Mouse (Mus musculus) myocyte (in vitro differentiated cells): Measurements from ENCODE around the gene Aifm3. TPM values are rescaled to one million over a fixed set of nuclear protein-coding genes. Genes with fewer than 3 reads are reported as not detected.

Experiments
- H3K27me3 ChIP-seq: one replicate; pipeline ENCODE4 v1.6.1; 2011; ENCODE audit not compliant: control insufficient read depth, insufficient read depth, insufficient read length
- H3K36me3 ChIP-seq: one replicate; pipeline ENCODE4 v1.6.1; 2011; ENCODE audit not compliant: control insufficient read depth, insufficient read depth
- H3K4me2 ChIP-seq: one replicate; pipeline ENCODE4 v1.6.1; 2011; ENCODE audit warnings: low read depth, control low read depth
- H3K4me3 ChIP-seq: one replicate; pipeline ENCODE4 v1.5.1; 2011; ENCODE audit warnings: mild to moderate bottlenecking, control low read depth, moderate library complexity
- H3K79me2 ChIP-seq: one replicate; pipeline ENCODE4 v1.6.1; 2011; ENCODE audit not compliant: control insufficient read depth, insufficient read depth
- H3ac ChIP-seq: one replicate; pipeline ENCODE4 v1.6.1; 2011; ENCODE audit not compliant: control insufficient read depth, insufficient read length
- CEBPB ChIP-seq: IDR thresholded peaks from 2 replicates; pipeline ENCODE4 v1.6.1; 2011; ENCODE audit warnings: mild to moderate bottlenecking, moderate library complexity; ENCODE audit not compliant: poor library complexity, insufficient read depth, severe bottlenecking
- E2F4 ChIP-seq: IDR thresholded peaks from one replicate; pipeline ENCODE4 v1.6.1; 2011; ENCODE audit warnings: mild to moderate bottlenecking, control low read depth, moderate library complexity; ENCODE audit not compliant: insufficient read depth
- MAX ChIP-seq: IDR thresholded peaks from one replicate; pipeline ENCODE4 v1.6.1; 2011; ENCODE audit warnings: low read depth, mild to moderate bottlenecking, control low read depth
- MYOD1 ChIP-seq, 3 experiments: IDR thresholded peaks; one replicate each; pipeline ENCODE4 v1.6.1; 2011; ENCODE audit warnings: control low read depth in 2 of 3, low read depth in 2 of 3, mild to moderate bottlenecking in 2 of 3, moderate library complexity in 1 of 3; ENCODE audit not compliant: insufficient read length in 2 of 3, control insufficient read depth in 1 of 3
- MYOG ChIP-seq, 3 experiments: IDR thresholded peaks; one replicate each; pipeline ENCODE4 v1.6.1; 2011; ENCODE audit warnings: control low read depth in 2 of 3, low read depth in 2 of 3, mild to moderate bottlenecking in 2 of 3; ENCODE audit not compliant: insufficient read length in 2 of 3, control insufficient read depth in 1 of 3, insufficient read depth in 1 of 3
- POLR2A ChIP-seq: IDR thresholded peaks from one replicate; pipeline ENCODE4 v1.6.1; 2011; ENCODE audit warnings: low read depth, mild to moderate bottlenecking, control low read depth, moderate library complexity; ENCODE audit not compliant: insufficient read length
- POLR2AphosphoS2 ChIP-seq: IDR thresholded peaks from one replicate; pipeline ENCODE4 v1.6.1; 2011; ENCODE audit warnings: low read depth, control low read depth; ENCODE audit not compliant: insufficient read length
- REST ChIP-seq: IDR thresholded peaks from one replicate; pipeline ENCODE4 v1.6.1; 2011; ENCODE audit warnings: mild to moderate bottlenecking, control low read depth, moderate library complexity; ENCODE audit not compliant: insufficient read depth, insufficient read length
- SRF ChIP-seq: IDR thresholded peaks from one replicate; pipeline ENCODE4 v1.6.1; 2011; ENCODE audit warnings: low read depth; ENCODE audit not compliant: control insufficient read depth, insufficient read length
- TCF12 ChIP-seq: IDR thresholded peaks from one replicate; pipeline ENCODE4 v1.6.1; 2011; ENCODE audit warnings: mild to moderate bottlenecking, control low read depth; ENCODE audit not compliant: poor library complexity, insufficient read depth, severe bottlenecking
- TCF3 ChIP-seq: IDR thresholded peaks from one replicate; pipeline ENCODE4 v1.6.1; 2011; ENCODE audit warnings: low read depth, control low read depth; ENCODE audit not compliant: insufficient read length
- USF1 ChIP-seq: IDR thresholded peaks from one replicate; pipeline ENCODE4 v1.6.1; 2011; ENCODE audit warnings: low read depth, mild to moderate bottlenecking, control low read depth, moderate library complexity
- polyA plus RNA-seq: library from polyadenylated mRNA; unstranded; fragments of >200 nt; fragmentation: generic; extraction: Trizol; gene quantifications from one replicate; pipeline ENCODE4 v1.2.1, GENCODE M21; 2012; ENCODE audit warnings: missing spikeins

Gene Aifm3
- polyA plus RNA-seq, 1 experiment, result 0.02 TPM

DNA sequence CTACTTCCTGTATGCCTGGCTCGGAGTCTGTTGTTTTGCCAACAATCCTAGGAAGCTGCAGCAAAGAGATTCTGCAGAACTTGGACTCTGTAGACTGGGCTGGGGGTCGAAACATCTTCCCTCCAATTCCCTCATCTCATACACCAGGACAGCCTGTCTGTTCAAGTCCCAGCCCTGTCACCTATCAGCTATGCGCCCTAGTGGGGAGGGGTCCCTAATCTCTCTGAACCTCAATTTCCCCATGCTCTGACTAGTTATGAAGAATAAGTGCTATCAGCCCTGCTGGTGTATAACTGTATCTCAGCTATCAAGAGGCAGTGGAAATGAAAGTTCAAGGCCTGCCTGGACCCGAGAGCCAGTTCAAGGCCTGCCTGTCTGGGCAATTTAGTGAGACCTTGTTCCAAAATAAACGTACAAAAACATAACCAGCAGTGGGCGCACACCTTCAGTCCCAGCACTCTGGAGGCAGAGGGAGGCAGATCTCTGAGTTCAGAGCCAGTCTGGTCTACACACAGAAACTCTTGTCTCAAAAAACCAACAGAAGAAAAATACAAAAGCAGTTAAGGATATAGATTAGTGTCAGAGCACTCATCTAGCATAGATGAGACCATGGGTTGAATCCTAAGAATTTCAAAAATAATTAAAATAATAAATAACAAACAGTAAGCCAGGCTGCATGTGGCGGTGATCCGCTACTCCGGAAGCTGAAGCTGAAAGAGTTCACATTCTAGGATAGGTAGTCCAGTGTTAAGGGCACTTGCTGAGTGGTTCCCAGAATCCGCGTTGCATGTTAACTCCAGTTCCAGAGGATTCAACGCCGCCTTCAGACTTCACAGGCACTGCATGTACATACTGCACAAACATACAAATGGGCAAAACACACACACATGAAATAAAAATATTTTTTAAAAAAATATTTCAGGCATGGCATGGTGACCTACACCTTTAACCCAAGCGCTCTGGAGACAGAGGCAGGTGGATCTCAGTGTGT lies 638 bp upstream of the Aifm3 start:
- Histone ChIP-seq H3K4me3 (no peak overlapping the region), H3K79me2 (peaks cover 4% of the 10 kb centered on the region), H3K27me3 (no peaks in the 10 kb centered on the region), H3K36me3 (peaks cover 11% of the 10 kb centered on the region), H3ac (no peak overlapping the region), H3K4me2 (no peak overlapping the region)
- TF ChIP-seq TCF3, result no peak
- TF ChIP-seq REST, result no peak
- no peak for TF ChIP-seq E2F4
- TF ChIP-seq USF1, result no peak
- TF ChIP-seq SRF, result no peak
- no peak for TF ChIP-seq POLR2A
- TF ChIP-seq MAX, result no peak
- TF ChIP-seq TCF12, result no peak
- no peak for TF ChIP-seq POLR2AphosphoS2
- no peak for TF ChIP-seq CEBPB
- no peak for TF ChIP-seq MYOG (IDR thresholded peaks at IDR 0.05; ENCODE audit: control insufficient read depth in 1 of 3, insufficient read depth in 1 of 3, insufficient read length in 2 of 3, low read depth in 2 of 3)
- TF ChIP-seq MYOD1 (IDR thresholded peaks at IDR 0.05; ENCODE audit: control insufficient read depth in 1 of 3, insufficient read length in 2 of 3, low read depth in 2 of 3), result no peak

DNA sequence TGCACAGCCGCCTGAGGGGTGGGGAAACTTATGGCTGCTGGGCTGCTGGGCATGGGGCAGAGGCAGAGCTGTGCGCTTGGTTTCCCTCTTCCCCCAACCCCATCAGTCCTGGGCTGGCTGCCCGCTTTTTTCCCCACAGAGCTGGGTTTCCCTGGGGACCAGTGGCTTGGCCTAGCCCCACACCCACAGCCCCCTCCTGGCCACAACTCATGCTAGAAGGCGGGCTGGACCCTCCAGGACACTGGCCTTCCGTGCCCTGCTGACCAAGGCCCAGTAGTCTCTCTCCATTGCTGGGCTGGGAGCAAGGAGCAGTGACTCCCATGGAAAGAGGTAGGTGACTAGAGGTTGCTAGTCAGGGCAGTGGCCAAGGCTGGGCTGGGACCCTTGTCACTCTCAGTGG lies 1.7 kb downstream of the Aifm3 start:
- Histone ChIP-seq H3K36me3 (no peaks in the 10 kb centered on the region), H3K79me2 (no peaks in the 10 kb centered on the region), H3K27me3 (no peaks in the 10 kb centered on the region), H3K4me3 (no peak overlapping the region), H3K4me2 (no peak overlapping the region), H3ac (no peak overlapping the region)
- TF ChIP-seq SRF, result no peak
- TF ChIP-seq MYOG (IDR thresholded peaks at IDR 0.05; ENCODE audit: control insufficient read depth in 1 of 3, insufficient read depth in 1 of 3, insufficient read length in 2 of 3, low read depth in 2 of 3), result no peak
- TF ChIP-seq TCF3, result no peak
- TF ChIP-seq POLR2AphosphoS2, result no peak
- TF ChIP-seq MYOD1 (IDR thresholded peaks at IDR 0.05; ENCODE audit: control insufficient read depth in 1 of 3, insufficient read length in 2 of 3, low read depth in 2 of 3), result no peak
- TF ChIP-seq E2F4, result no peak

GRCm38 (mm10) chr16:17491896-17492561 lies 2.6 kb downstream of the Aifm3 start:
- H3K36me3 ChIP-seq, result no peaks in the 10 kb centered on the region
- H3K79me2 ChIP-seq, result no peaks in the 10 kb centered on the region
- no peak overlapping the region for H3K4me2 ChIP-seq
- H3K27me3 ChIP-seq, result no peaks in the 10 kb centered on the region
- H3K4me3 ChIP-seq, result no peak overlapping the region
- no peak overlapping the region for H3ac ChIP-seq
- TF ChIP-seq USF1, result no peak

- Histone ChIP-seq H3K4me2 (no peak overlapping the region), H3K27me3 (peaks cover 23% of the 10 kb centered on the region), H3K79me2 (no peaks in the 10 kb centered on the region), H3ac (no peak overlapping the region), H3K4me3 (no peak overlapping the region), H3K36me3 (no peaks in the 10 kb centered on the region)
- TF ChIP-seq SRF (no peak), MAX (no peak), POLR2A (no peak), TCF3 (no peak), REST (no peak), TCF12 (no peak), POLR2AphosphoS2 (no peak), CEBPB (no peak), MYOD1 (IDR thresholded peaks at IDR 0.05; ENCODE audit: control insufficient read depth in 1 of 3, insufficient read length in 2 of 3, low read depth in 2 of 3) (no peak), E2F4 (no peak), USF1 (no peak), MYOG (IDR thresholded peaks at IDR 0.05; ENCODE audit: control insufficient read depth in 1 of 3, insufficient read depth in 1 of 3, insufficient read length in 2 of 3, low read depth in 2 of 3) (no peak)
Measured at GRCm38 (mm10) chr16:17496499-17497305, 7.3 kb downstream of the Aifm3 start.
